Mouse (Mus musculus): ENCODE data around the gene Esrra.

Esrra gene

GRCm38 (mm10) chr19:6941372-6942248 is 20.0 kb upstream of the Esrra start, which contains the start of gene Bad:
TSS of gene Bad (plus strand) at chr19:6941861.
- in situ Hi-C loops (cut with MboI; ENCODE audit: unreplicated experiment in 2 of 2): no loop called here

- in situ Hi-C loops (cut with MboI; ENCODE audit: unreplicated experiment in 2 of 2): no loop called here
These were observed 19.1 kb upstream of the Esrra start for GRCm38 (mm10) chr19:6940396-6941351.

- in situ Hi-C loops (cut with MboI; ENCODE audit: unreplicated experiment in 2 of 2): loop anchor here (5.0 to 10.0 kb wide), 2 partner anchors 445 to 447 kb away; no protein-coding TSS in a partner anchor
These were observed 17.7 kb upstream of the Esrra start for GRCm38 (mm10) chr19:6939106-6940002.

- in situ Hi-C loops (cut with MboI; ENCODE audit: unreplicated experiment in 2 of 2): loop anchor here (5.0 to 10.0 kb wide), 2 partner anchors 443 to 446 kb away; no protein-coding TSS in a partner anchor
These were observed 16.2 kb upstream of the Esrra start for GRCm38 (mm10) chr19:6937541-6938465.

DNA sequence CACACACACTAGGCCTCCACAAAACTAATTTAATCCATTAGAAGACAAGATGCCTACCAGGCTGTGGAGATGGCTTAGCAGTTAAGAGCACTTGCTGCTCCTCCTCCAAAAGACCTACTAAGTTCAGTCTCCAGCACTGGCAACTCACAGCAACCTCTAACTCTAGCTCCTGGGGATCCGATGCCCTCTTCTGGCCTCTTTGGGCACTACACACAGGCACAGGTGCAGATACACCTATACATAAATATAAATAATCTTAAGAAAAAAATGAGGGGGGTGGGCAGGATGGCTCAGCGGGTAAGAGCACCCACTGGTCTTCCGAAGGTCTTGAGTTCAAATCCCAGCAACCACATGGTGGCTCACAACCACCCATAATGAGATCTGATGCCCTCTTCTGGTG is 14.7 kb upstream of the Esrra start:
- in situ Hi-C loops (cut with MboI; ENCODE audit: unreplicated experiment in 2 of 2): loop anchor here (5.0 to 10.0 kb wide), 2 partner anchors 441 to 444 kb away; no protein-coding TSS in a partner anchor

DNA sequence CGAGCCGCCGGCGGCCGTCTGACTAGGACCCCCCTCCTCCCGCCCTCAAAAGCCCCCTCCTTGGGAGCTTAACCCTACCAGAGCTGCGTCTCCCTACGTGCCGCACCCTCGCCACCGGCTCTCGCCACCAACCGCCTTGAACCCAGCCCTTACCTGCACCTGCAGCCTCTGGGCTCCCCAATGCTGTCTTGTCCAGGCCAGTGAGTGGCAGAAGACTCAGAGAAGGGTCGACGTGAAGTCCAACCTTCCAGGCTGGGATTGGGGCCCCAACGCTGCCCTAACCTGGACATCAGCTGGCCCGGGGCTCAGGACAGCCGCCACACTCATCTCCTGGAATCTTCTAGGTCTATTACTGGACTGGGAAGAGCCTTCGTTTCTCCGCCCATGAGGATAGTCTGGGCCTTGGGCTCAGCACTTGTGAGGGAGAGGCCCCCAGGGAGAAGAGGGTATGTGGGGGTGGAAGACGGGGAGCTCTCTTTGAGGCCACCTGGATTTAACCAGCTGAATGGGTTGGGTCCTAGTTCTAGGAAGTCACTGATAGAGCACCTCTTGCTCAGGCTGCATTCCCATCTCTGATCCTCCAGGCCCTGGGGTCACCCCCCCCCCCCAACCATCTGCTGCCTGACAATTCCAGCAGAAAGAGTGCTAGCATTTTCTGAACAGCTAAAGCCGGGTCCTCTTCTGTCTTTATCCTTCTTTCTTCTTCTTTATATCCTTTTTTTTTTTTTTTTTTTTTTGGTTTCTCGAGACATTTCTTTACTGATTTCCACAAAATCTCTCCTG is 12.8 kb upstream of the Esrra start, which contains the start of gene Kcnk4:
Gene Kcnk4 (minus strand): TSS at position 321 of the 783 bp plus-strand sequence.
- in situ Hi-C loops (cut with MboI; ENCODE audit: unreplicated experiment in 2 of 2): loop anchor here in 1 of 2 experiments (5.0 to 10.0 kb wide), 2 partner anchors 88 to 440 kb away; no protein-coding TSS in a partner anchor

DNA sequence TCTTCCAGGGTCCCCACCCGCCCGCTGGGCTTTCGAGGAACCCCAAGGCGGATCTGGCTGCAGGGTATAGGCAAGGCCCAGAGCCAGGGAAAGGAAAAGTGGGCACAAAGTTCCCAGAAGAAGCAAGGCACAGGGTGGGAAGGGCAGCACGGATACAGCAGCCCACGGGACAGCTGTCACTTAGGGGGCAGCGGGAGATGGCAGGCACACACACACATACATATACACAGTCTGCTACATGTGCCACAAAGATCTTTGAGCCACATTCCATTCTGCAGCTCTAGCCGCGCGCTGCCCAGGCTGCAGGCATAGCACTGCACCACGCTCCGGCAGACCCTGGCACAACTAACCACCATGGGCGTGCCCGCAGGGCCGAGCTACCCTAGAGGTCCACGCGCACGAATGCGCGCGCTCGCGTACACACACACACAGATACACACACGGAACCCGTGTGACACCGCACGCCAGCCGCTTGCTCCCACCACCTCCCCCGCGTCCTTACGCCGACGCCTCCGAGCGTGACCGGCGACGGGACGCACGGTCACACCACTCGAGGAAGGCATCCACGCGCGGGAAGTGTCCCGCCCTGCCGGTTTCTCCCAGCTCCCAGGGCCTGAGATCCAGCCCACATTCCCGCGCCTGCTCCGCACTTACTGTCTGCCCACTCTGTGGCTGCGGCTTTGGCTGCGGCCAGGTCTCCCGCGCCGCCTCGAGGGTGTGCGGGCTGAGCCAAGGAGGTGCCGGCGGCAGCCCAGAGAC is 12.0 kb upstream of the Esrra start:
- in situ Hi-C loops (cut with MboI; ENCODE audit: unreplicated experiment in 2 of 2): loop anchor here in 1 of 2 experiments (5.0 to 10.0 kb wide), 2 partner anchors 89 to 439 kb away; no protein-coding TSS in a partner anchor

GRCm38 (mm10) chr19:6933102-6933435 is 11.5 kb upstream of the Esrra start:
- in situ Hi-C loops (cut with MboI; ENCODE audit: unreplicated experiment in 2 of 2): loop anchor here in 1 of 2 experiments (5.0 to 10.0 kb wide), 2 partner anchors 89 to 438 kb away; no protein-coding TSS in a partner anchor

GRCm38 (mm10) chr19:6932018-6932417 is 10.4 kb upstream of the Esrra start:
- in situ Hi-C loops (cut with MboI; ENCODE audit: unreplicated experiment in 2 of 2): loop anchor here in 1 of 2 experiments (5.0 to 10.0 kb wide), 2 partner anchors 90 to 437 kb away; no protein-coding TSS in a partner anchor

- in situ Hi-C loops (cut with MboI; ENCODE audit: unreplicated experiment in 2 of 2): loop anchor here in 1 of 2 experiments (5.0 to 10.0 kb wide), 2 partner anchors 91 to 436 kb away; no protein-coding TSS in a partner anchor
These were observed 9.4 kb upstream of the Esrra start for GRCm38 (mm10) chr19:6931002-6931401.

DNA sequence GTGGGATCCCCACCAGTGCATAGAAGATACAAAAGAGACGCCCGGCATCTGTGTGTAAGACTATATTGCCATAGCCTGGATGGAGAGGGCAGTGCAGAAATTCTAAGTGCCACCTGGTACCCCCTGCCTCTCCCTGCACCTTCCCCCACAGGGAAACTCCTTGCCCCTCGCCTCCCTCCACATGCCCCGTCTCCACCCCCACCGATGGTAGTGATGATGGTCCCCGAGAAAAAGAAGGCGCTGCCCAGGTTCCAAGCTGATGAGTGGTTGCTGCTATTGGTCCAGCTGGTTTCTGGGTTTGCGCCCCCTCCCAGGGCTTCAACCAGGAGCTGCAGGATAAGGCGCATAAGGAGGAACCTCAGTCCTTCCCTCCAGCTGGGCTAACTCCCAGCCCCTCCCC is 6.5 kb upstream of the Esrra start:
- in situ Hi-C loops (cut with MboI; ENCODE audit: unreplicated experiment in 2 of 2): no loop called here

DNA sequence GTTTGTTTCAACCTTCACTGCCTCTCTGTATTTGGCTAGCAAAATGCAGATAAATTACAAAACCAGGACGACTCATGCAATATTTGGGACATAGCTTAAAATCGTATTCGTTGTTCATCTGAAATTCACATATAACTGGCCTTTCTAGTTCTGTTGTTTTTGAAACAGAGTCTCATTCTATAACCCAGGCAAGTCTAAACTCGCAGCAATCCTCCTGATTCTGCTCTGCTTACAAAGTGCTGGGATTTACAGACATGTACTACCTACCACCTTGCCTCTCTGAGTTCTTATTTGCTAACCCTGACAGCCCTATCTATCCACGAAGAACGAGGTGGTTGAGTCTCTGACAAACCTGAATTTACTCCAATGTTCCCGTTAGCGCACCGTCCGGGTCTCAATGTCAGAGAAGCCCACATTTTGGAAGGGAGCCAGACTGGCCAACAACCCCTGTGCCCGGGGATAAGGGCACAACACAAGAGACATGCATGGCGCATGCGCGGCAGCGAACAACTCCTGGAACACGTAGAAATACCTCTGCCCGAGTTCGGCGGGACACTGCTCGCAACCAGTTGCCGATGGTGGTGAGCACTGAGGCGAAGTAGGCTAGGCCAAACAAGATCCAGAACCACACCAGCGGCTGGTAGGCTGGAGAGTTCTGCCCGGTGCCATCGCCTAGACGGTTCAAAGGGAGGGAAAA is 5.1 kb upstream of the Esrra start:
- in situ Hi-C loops (cut with MboI; ENCODE audit: unreplicated experiment in 2 of 2): no loop called here

DNA sequence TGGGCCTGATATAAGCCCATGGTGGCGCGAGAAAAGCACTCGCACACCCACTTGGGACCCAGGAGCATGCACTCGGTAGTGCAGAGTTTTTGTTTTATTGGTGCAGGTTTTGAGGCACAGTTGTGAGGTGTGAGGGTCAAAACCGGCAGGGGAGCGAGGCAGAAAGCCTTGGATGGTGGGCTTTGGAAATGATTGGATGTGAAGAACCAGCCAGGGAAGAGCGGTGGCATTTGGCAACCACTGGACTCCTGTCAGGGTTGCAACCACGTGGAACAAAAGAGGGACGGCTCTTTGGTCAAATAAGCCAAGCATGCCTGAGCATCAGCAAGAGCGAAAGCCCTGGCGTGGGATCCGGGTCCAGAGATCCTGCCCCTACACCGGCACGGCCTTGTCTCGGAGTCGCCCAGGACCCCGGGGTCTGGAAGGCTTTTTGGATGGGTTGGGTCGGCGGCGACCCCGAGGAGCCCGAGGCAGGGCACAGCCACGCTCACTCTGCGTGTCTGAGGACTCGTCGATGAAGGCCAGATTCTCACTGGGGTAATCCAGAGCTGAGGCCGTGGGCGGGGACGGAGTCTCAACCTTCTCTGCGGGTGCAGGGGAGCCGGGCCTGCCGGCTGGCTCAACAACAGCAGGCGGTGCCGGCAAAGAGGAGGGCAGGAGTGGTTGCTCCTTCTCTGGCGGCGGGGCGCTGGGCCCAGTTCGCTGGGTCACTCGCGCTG is 4.2 kb upstream of the Esrra start:
- in situ Hi-C loops (cut with MboI; ENCODE audit: unreplicated experiment in 2 of 2): no loop called here

DNA sequence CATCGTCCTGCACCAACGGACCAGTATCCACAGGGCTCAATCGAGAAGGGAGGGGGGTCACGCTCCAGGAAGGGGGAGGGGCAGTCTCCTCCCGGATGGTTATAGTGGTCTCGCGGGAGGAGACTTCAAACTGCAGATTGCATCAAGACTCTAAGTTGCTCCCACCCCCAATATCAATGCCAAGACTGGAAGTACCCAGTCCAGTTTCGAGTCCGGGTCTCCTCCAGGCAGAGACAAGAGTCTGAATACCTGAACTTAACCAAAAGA is 3.6 kb upstream of the Esrra start, which contains the start of gene Catsperz:
Gene Catsperz (minus strand): TSS at position 74 of the 267 bp plus-strand sequence.
- in situ Hi-C loops (cut with MboI; ENCODE audit: unreplicated experiment in 2 of 2): no loop called here

DNA sequence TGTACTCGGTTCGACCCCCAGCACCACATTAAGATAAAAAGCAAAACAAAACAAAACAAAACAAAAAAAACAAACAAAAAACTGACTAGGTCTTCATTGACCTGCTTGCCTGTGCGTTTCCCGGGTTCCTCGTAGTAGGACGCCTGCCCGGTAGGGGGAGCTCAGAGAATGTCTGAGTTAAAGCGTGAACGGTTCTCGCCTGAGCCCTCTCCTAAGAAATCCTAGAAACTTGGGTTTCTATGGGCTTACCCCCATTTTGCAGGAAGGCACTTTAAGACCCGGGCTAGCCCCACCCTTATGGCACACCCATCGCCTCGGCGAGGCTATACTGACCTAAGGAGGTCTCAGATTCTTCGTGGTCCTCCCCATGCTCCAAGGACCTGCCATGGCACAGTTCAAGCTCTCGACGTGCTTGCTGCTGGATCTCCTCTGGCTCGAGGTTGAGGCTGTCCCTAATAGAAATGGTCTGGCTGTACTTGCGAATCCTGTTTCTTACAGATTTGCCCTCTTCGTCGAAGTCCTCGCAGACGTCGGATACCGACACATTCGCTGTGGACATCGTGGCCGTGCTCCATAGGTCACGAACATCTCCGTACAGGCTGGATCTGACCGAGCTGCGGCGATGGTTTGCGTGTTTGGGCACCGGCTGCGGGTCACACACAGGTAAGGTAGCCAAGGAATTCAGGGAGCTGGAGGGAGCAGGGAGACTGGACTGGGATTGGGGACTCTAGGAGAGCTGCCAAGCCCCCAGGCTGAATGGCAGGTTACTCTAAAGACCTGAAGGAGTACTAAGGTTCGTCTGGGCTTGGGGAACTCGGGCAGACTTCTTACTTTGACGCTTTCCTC is 3.1 kb upstream of the Esrra start:
- in situ Hi-C loops (cut with MboI; ENCODE audit: unreplicated experiment in 2 of 2): loop anchor here (5.0 kb wide), 2 partner anchors 53 to 98 kb away; partner anchors contain the start of gene Plcb3 (in 2 of the 2)
